Mouse (Mus musculus) Patski (cell line): ENCODE measurements around the gene Farsa. TPM values are rescaled to one million over a fixed set of nuclear protein-coding genes. Genes with fewer than 3 reads are reported as not detected.

Experiments
- ATAC-seq: fragments of 100-300 bp; one replicate; pipeline ENCODE4 v1.8.0; 2021
- CTCF ChIA-PET: fragments of 350-600 bp; sonication (Branson Sonifier 250); formaldehyde crosslinking; loops from one replicate; lab custom pipeline; 2022; ENCODE audit warnings: inconsistent platforms; lab: Charles Lee
- POLR2A ChIA-PET: fragments of 350-600 bp; sonication (Branson Sonifier 250); formaldehyde crosslinking; loops from one replicate; lab custom pipeline; 2022; ENCODE audit warnings: antibody characterized with exemption, inconsistent platforms; lab: Charles Lee
- DNase-seq: peaks from one replicate; pipeline ENCODE4 v3.0.0-alpha.2; 2011; ENCODE audit warnings: low read depth, low spot score
- H3K27me3 ChIP-seq: fragments of 371-371 bp; one replicate; pipeline ENCODE4 v1.5.1; 2021
- CTCF ChIP-seq: fragments of 100-300 bp; IDR thresholded peaks from one replicate; pipeline ENCODE4 v1.5.1; 2021
- in situ Hi-C: fragments of 300-500 bp; cut with MboI; formaldehyde crosslinking; loops from 3 replicates; pipeline ENCODE4 v1.11.1; 2018; ENCODE audit warnings: low pct_unique_long_range_greater_than_20kb, mixed read lengths
- polyA plus RNA-seq: library from polyadenylated mRNA; unstranded; gene quantifications from one replicate; pipeline ENCODE4 v1.2.3, GENCODE M21; 2021

Farsa gene
- polyA plus RNA-seq, 1 experiment from 2014 or later, result 79.6 TPM

GRCm38 (mm10) chr8:84840248-84840999, 16.4 kb upstream of the Farsa start, which contains the start of gene Rad23a:
Gene Rad23a, minus strand, starts transcription at chr8:84840665.
- ChIA-PET POLR2A (interaction anchor here (1.2 kb wide), 1 partner anchor 13 kb away, joined by 3 read pairs; no protein-coding TSS in a partner anchor), CTCF (interaction anchor here (1.5 to 2.3 kb wide), 3 partner anchors 14 to 25 kb away, joined by 3 to 6 read pairs (median 3); partner anchors contain the start of gene Farsa)
- peak; percentile 70 for ATAC-seq
- in situ Hi-C loops, result no loop called here
- no peaks in the 10 kb centered on the region for H3K27me3 ChIP-seq
- no peak for TF ChIP-seq CTCF
- DNase-seq, result peak; percentile 71

GRCm38 (mm10) chr8:84841514-84841913, 15.3 kb upstream of the Farsa start:
- TF ChIP-seq CTCF, result no peak
- in situ Hi-C loops, result no loop called here
- POLR2A ChIA-PET, result interaction anchor here (0.6 to 1.2 kb wide), 3 partner anchors 12 to 28 kb away, joined by 3 to 4 read pairs (median 3); no protein-coding TSS in a partner anchor
- DNase-seq, result no peak
- CTCF ChIA-PET, result interaction anchor here (1.5 to 2.3 kb wide), 3 partner anchors 15 to 26 kb away, joined by 3 to 6 read pairs (median 3); partner anchors contain the start of gene Farsa
- no peak for ATAC-seq
- no peaks in the 10 kb centered on the region for H3K27me3 ChIP-seq

- in situ Hi-C loops, result no loop called here
- ChIA-PET CTCF (no interaction called here), POLR2A (interaction anchor here (1.1 to 3.1 kb wide), 2 partner anchors 10 to 58 kb away, joined by 3 to 14 read pairs; partner anchors contain the start of gene Klf1)
- no peak for TF ChIP-seq CTCF
- ATAC-seq (no peak), DNase-seq (no peak)
- no peaks in the 10 kb centered on the region for H3K27me3 ChIP-seq
Measured at GRCm38 (mm10) chr8:84844397-84845070, 12.3 kb upstream of the Farsa start.

GRCm38 (mm10) chr8:84845355-84846093, 11.3 kb upstream of the Farsa start:
- CTCF ChIA-PET, result interaction anchor here (1.4 kb wide), 1 partner anchor 48 kb away, joined by 3 read pairs; no protein-coding TSS in a partner anchor
- ATAC-seq (no peak), DNase-seq (no peak)
- POLR2A ChIA-PET, result interaction anchor here (0.6 to 3.1 kb wide), 9 partner anchors 8 to 829 kb away, joined by 3 to 14 read pairs (median 4); partner anchors contain the start of genes Farsa and Klf1
- no peak for TF ChIP-seq CTCF
- no peaks in the 10 kb centered on the region for H3K27me3 ChIP-seq
- in situ Hi-C loops, result no loop called here

- ATAC-seq (no peak), DNase-seq (no peak)
- ChIA-PET POLR2A (interaction anchor here (0.6 to 3.1 kb wide), 9 partner anchors 9 to 830 kb away, joined by 3 to 14 read pairs (median 4); partner anchors contain the start of genes Farsa and Klf1), CTCF (interaction anchor here (1.4 to 2.6 kb wide), 2 partner anchors 47 to 57 kb away, joined by 3 to 9 read pairs; no protein-coding TSS in a partner anchor)
- in situ Hi-C loops, result no loop called here
- no peaks in the 10 kb centered on the region for H3K27me3 ChIP-seq
- TF ChIP-seq CTCF, result no peak
Measured at GRCm38 (mm10) chr8:84846094-84846721, 10.6 kb upstream of the Farsa start.

- TF ChIP-seq CTCF, result no peak
- in situ Hi-C loops, result no loop called here
- ChIA-PET CTCF (interaction anchor here (1.0 to 2.6 kb wide), 6 partner anchors 9 to 56 kb away, joined by 3 to 9 read pairs (median 4); partner anchors contain the start of gene Farsa), POLR2A (interaction anchor here (0.6 to 3.1 kb wide), 8 partner anchors 9 to 156 kb away, joined by 3 to 14 read pairs (median 4); partner anchors contain the start of genes Farsa and Klf1)
- DNase-seq (peak; percentile 98), ATAC-seq (peak; percentile 97)
- no peaks in the 10 kb centered on the region for H3K27me3 ChIP-seq
Measured at GRCm38 (mm10) chr8:84846722-84847572, 9.8 kb upstream of the Farsa start, which contains the start of gene Calr. Gene Calr, minus strand, starts transcription at chr8:84846934.

- no peak for DNase-seq
- no peak for TF ChIP-seq CTCF
- H3K27me3 ChIP-seq, result no peaks in the 10 kb centered on the region
- no peak for ATAC-seq
- CTCF ChIA-PET, result interaction anchor here (0.7 to 2.6 kb wide), 8 partner anchors 8 to 150 kb away, joined by 3 to 9 read pairs (median 4); partner anchors contain the start of gene Farsa
- in situ Hi-C loops, result no loop called here
- POLR2A ChIA-PET, result interaction anchor here (0.6 to 2.0 kb wide), 6 partner anchors 9 to 78 kb away, joined by 3 to 11 read pairs (median 4); partner anchors contain the start of genes Farsa and Gcdh
Measured at GRCm38 (mm10) chr8:84847684-84848435, 8.9 kb upstream of the Farsa start.

- TF ChIP-seq CTCF, result no peak
- in situ Hi-C loops, result no loop called here
- ChIA-PET CTCF (interaction anchor here (1.2 to 1.5 kb wide), 2 partner anchors 9 to 15 kb away, joined by 3 to 4 read pairs; no protein-coding TSS in a partner anchor), POLR2A (interaction anchor here (1.4 to 2.0 kb wide), 2 partner anchors 9 to 10 kb away, joined by 6 to 11 read pairs; partner anchors contain the start of gene Calr)
- DNase-seq, result no peak
- ATAC-seq, result no peak
- H3K27me3 ChIP-seq, result no peaks in the 10 kb centered on the region
Measured at GRCm38 (mm10) chr8:84856434-84856833, 355 bp upstream of the Farsa start.
